Mouse (Mus musculus): Measurements from ENCODE around the gene Ets2.

DNA sequence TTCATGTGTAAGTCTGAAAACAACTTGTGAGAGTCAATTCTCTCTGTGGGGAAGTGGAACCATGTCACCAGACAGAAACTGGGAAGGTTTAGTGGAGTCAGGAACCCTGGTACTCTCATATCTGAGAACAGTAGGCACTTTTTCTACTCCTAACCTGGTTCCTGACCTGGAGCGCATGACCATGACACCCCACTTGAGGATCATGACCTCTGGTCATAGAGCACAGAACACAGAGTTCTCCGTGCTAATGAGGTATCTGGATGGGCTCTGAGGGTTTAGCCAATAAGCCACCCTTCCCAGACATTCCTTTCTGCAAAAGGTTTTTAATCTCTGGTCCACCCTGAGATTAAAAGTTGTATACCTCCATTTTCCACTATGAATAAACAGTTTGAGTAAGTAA lies 22.4 kb downstream of the Ets2 start:
- no peak for TF ChIP-seq CTCF (IDR thresholded peaks at IDR 0.05; ENCODE audit: borderline replicate concordance, insufficient read depth, low read depth, low read length)
- no peak for TF ChIP-seq POLR2A (IDR thresholded peaks at IDR 0.05; ENCODE audit: borderline replicate concordance, insufficient read depth, low read length)
